Mouse (Mus musculus) cortical plate, adult 2 months (tissue): Measurements from ENCODE around the gene Tnrc6b.

Experiments used
- CTCF ChIP-seq: fragments of 200-500 bp; IDR thresholded peaks from 2 replicates; pipeline ENCODE4 v1.5.1; 2011; ENCODE audit warnings: mild to moderate bottlenecking, control low read depth, low read length; ENCODE audit not compliant: insufficient read depth; ENCODE audit errors: extremely low read depth
- POLR2A ChIP-seq: fragments of 200-500 bp; IDR thresholded peaks from 2 replicates; pipeline ENCODE4 v1.6.1; 2011; ENCODE audit warnings: mild to moderate bottlenecking, low read length, control low read depth; ENCODE audit not compliant: insufficient read depth; ENCODE audit errors: extremely low read depth

DNA sequence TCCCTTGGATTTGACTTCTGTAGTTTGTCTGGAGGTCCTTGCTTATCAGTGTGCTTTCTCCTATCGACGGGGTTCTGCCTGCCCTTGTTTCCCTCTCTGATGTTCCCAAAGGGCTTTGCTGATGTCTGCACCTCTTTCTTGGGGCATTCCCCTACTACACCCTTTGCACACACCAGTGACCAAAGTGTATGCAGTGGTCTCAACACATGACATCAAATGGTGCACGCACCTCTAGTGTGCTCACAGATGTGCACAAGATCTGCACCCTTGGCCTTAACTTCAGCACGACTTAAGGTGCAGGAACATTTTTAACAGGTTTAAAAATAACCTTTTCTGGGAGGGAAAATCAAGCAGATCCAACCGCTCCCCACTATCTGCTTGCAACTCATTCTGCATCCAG is 228.3 kb downstream of the Tnrc6b start:
- no peak for TF ChIP-seq CTCF
- TF ChIP-seq POLR2A: no peak
